Mouse (Mus musculus) small intestine, adult 2 months (tissue): Measurements from ENCODE around the gene Canx.

Source experiments
- CTCF ChIP-seq: fragments of 200-500 bp; IDR thresholded peaks from 2 replicates; pipeline ENCODE4 v1.5.1; 2012; ENCODE audit warnings: low read depth, mild to moderate bottlenecking, control low read depth, inconsistent platforms, low read length, moderate library complexity, mixed read lengths; ENCODE audit not compliant: insufficient replicate concordance, insufficient read length; ENCODE audit errors: extremely low read depth
- POLR2A ChIP-seq: fragments of 200-500 bp; IDR thresholded peaks from 2 replicates; pipeline ENCODE4 v1.6.1; 2012; ENCODE audit warnings: low read depth, mild to moderate bottlenecking, control low read depth, inconsistent platforms, low read length, moderate library complexity

DNA sequence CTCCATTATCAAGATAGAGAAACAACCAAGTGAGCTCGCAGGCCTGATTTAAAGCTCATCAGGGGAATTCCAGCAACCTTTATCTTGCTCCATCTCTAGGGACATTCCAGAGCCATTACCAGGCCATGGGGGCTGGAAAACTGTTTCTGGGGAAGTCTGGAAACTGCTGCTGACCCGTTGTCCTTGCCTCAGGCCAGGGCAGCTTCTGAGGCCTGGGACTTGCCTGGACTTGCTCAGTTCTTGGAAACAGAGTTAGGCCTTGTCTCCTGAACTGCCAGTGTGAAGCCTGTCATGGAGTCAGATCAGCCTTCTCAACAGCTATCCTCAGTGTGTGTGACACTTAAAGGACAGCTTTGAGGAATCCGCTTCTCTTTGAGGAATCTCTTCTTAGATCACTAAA, 73.3 kb downstream of the Canx start:
- TF ChIP-seq CTCF (no peak), POLR2A (no peak)
